Mouse (Mus musculus) retina, adult 2 months (tissue): ENCODE results near the gene Cmc1.
"Not testable (repeated sequence)": the region's sequence is repeated elsewhere in the genome, so short reads cannot be mapped to it uniquely, and the experiment has no call there.

ENCODE experiments used
- DNase-seq: peaks from one replicate; pipeline ENCODE4 v3.0.0-alpha.2; 2012; ENCODE audit warnings: low read depth, low spot score

Cmc1 gene

DNA sequence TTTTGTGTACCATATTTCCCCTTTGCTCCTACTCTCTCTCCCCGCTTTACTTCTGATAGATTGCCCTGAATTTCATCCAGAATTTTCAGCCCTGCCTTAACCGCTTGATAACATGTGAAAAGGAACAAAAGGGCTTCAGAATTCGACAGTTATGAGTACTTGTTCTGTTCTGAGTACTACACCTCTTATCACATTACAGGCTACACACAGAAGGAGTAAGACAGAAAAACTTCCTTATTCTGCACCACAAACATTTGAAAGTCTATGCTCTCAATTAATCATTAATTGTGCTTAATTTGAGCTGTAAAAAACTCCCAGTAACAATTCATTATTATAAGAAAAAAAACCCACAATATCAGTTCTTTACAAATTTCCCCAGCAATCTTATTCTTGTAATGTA, 9.6 kb downstream of the Cmc1 start:
- not testable (repeated sequence) for DNase-seq

DNA sequence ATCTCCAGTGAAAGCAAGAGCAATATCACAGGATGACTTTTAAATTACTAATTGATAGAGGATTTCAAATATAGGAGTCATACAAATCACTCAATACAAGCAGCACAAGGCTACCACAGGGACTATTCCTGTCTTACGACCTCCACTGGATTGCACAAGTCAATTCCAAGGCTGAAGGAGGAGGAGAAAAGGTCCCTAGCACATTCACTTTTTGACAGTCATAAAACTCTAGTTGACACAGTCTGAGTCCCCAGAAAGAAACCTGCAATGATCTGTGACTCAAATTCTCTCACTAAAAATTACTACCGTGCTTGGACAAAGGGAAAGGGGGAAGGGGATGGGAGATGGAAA, 39.6 kb downstream of the Cmc1 start:
- DNase-seq: no peak

DNA sequence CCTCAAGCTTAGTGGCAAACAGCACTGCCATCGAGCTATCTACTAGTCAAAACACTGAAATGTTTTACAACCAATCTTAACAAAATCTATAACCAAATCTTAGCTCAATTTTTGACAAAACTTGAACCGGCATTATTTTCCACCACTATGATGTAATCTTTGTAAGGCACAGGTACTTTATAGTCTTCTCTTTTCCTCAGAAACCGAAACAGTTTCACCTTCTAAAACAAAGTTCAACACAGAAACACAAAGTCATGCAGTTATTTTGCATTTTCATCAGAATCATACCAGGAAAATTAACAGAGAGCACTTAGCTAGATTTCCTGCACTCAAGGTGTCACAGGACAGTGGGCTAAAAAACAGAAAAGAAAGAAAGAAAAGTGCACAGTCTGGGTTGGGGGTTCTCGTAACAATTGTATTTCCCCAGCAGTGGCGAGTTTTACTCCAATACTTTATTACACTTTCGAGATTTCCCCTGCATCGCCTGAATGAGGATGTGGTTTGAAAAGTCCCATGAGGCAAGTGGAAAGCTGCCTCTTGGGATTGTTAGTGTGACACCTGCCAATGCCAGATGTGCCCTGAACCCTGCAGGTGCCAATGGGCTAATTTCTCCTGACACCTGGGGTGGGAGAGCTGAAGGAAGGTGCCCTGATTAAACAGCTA, 40.1 kb downstream of the Cmc1 start:
- DNase-seq: no peak

DNA sequence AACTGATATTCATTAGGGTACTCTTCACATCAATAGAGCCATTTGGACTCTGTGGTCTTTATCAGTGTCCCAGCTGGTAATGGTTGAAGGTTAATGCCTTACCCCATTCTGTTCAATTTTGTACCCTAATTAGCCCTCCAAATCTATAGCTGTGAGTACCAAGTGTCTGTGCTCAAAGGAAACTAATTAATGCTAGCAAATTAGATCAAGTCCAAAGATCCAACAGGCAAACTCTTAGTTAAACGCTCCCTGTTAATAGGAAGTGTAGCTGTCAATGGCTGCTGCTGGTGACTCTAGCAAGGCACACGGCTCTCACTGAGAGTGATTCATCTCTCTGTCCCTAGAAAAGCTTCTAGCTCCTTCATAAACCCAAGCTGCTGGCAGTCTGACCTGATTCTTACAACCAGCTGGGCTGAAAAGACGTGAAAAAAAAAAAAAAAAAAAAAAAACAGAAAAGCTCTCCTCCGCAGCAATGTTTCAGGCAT, 41.4 kb downstream of the Cmc1 start:
- no peak for DNase-seq

DNA sequence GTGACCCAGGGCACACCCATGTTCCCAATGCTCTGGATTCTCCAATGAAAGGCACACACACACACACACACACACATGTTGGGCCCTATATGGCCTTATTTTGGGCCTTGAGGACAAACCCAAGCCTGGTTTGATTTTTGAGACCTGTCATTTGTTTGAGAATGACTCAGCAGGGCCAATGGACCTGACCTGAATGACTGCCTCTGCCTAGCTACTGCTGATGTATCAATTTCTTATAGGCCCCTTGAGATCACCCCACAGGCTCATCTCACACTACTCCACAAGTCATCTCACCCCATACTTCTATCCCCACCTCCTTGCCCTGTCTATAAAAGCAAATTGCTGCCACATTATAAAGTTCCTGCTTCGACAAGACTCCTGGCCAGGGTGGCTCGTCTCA, 48.2 kb downstream of the Cmc1 start:
- no peak for DNase-seq

DNA sequence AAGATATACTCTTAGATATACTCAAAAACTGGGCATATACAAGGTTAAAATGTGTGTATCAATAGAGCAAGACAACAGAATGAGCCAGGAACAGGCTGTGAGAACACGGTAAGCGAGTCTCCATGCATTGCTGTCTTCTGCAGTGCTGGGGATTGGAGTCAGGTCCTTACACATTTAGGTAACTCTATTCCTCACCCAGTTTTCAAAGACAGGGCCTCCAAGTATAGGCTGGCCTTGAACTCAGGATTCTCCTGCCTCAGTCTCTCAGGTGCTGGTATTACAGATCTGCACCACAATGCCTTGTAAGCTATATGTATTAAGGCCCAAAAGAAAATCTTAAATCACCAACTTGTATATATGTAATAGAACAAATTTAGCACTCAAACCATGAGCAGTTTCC, 49.5 kb downstream of the Cmc1 start:
- no peak for DNase-seq

DNA sequence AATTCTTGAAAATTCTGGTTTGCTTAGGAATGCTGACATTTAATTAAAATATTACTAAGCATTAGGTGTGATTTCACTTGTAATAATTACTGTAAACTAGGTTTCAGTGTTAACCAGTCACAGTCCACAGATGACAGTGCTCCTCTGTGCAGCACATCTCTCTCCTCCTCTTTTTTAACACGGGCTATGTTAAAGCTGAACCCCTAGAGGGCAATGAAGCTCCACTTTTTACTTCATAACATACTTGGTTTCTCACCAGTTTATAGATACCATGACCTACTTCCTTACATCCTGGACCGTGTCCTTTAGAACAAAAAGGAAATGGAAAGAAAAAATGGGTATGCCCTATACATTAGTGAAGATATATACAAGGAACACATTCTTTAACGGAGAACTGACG, 50.6 kb downstream of the Cmc1 start:
- peak; percentile 3 for DNase-seq

DNA sequence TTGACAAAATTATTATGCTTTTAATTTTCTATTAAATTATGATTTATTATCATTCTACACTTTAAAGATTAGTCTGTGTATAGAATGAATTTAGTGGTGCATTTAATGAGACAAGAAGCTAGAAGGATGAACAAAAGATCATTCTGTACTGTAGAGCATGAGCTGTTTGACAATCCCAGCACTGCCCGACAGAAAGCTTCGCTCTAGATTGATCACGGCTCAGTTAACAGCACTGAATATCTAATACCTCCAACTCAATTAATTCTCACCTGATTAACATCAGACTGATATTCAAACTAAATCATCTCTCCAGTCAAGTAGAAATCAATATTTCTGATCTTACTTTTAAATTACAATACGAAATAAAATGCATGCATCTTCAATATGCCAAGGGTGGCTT, 66.1 kb downstream of the Cmc1 start:
- no peak for DNase-seq

DNA sequence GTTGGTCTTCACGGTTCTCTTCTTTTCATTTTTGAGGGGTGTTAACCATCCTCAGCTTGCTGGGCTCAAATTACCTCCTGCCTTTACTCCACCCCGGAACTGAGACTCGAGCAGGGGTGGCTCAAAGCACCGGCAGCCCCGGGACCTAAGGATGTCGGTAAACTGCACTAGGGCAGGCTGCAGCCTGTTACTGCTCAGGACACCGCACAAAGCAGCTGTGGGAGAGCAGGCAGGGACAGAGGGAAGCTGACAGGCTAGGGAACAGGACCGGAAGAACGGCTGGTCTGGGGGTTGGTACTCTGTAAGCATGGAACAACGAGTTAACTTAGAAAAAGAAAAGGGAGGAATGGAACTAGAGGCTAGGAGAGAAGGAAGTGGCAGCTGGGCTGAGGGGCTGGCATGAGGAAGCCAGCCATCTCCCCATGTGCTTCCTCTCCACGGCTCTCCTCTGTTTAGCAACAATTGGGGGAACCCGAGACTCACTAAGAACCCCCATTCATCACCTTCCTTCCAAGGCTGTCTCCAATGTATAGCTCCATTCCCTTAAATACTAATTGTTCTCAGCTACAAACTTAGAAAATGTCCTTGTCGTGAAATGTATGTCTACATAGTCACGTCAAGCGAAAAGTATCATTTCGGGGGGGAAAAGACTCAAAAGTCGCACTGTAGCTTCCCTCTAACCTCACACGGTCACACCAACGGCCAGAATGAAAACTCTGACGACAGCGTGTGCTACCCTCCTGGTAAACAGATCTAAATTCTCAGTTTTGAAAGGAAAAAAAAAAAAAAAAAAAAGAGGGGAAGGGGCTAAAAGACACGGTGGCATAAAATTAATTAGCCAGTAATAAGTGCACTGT, 67.2 kb downstream of the Cmc1 start:
- no peak for DNase-seq

DNA sequence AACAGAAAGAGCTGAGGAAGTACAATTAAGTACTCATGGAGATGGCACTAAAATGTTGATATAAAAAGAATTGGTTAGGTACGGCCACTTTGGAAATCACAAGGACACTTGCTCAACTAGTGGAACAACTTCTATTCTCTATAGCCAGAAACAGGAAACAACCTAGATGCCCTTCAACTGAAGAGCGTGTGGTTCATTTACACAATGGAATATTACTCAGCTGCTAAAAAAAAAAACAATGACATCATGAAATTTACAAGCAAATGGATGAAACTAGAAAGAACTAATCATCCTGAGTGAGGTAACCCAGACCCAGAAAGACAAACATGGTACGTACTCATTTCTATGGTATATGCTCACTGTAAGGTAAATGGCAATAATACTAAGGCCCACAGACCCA, 76.6 kb downstream of the Cmc1 start:
- DNase-seq: no peak

DNA sequence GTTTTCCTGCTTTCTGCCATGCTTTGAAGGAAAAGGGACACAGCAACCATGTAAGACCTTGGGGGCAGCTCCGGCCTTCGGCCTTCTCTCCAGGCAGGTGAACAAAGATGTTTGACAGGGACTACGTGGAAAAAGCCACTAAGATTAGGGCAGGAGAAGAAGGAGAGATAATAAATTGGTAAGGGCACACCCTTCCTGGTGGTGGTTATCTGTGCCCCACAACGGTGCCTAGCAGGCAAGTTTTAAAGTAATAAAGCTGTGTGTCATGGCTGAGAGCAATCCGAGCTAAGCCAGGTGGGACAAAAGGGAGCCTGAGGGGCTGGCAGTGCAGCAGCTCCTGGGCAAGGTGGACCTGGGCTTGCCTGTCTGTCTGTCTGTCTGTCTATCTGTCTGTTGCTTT, 77.9 kb downstream of the Cmc1 start:
- no peak for DNase-seq

DNA sequence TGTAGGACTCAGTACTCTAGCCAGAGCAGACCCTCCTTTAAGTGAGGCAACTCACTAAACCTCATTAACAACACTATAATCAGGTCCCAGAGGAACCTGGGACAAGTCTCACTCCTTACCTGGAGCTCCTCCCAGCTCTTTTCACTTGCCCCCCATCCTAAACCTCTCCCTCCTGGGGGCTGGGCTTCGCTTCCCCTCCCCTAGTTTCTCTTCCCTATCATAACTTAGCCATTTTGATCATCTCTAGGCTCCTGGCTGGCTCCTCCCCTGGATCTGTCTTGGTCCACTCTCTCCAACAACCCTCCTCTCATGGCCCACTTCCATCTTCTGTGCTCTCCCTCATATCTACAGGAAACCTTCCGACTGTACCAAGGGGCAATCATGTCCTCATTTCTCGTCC, 78.6 kb downstream of the Cmc1 start:
- no peak for DNase-seq

DNA sequence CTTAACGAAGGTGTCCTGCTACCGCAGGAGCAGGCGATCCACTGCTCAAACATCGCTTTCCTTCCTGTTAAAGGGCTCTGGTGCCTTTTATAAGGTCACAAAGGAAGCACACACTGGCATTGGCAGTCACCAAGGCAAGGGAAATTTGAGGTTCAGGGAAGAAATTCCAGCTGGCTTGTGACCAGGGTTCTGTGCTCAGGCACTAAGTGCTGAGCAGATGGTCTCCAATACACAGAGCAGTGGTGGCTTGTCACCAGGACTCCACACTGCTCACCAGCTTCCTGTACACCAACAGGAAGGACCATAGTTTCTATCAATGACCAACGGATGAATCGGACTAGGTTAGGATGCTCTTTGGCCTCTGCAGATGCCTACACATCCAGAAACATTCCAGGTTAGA, 79.5 kb downstream of the Cmc1 start:
- no peak for DNase-seq

DNA sequence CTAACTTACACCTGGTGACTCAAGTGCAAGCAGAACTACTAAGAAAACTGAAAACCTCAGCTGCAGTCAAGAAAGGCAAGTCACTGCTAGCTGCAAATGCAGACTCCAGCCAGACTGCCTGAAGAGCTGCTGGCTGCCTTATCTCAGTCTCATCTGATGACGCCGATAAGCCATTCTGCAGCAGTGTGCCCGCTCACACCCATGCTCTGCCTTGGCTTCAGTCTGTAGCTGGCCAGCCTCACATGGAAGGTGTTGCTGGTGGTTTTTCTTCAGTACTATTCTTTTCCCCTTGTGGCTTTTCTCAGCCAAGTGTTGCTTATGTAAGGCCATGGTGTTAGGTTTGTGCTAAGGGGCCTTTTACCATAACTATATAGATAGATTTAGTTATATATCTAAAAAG, 90.9 kb downstream of the Cmc1 start:
- DNase-seq: no peak

DNA sequence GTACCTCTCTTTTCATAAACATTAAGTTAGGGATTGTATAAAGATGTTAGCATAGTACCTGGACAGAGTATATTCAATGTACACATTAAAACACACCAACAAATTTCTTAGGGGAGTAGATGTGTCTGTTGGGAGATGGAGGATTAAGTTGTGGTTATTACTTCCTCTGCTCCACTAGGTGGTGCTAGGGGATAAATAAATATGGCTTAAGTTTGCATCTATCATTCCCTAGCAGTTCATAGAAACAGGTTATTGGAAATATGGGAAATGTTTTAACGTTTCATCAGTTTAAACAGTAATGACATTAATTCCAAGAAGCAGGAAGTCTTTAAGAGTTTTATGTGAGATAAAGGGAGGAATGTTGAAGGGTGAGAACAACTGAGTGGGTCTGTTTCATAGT, 96.7 kb downstream of the Cmc1 start:
- DNase-seq: peak; percentile 22

DNA sequence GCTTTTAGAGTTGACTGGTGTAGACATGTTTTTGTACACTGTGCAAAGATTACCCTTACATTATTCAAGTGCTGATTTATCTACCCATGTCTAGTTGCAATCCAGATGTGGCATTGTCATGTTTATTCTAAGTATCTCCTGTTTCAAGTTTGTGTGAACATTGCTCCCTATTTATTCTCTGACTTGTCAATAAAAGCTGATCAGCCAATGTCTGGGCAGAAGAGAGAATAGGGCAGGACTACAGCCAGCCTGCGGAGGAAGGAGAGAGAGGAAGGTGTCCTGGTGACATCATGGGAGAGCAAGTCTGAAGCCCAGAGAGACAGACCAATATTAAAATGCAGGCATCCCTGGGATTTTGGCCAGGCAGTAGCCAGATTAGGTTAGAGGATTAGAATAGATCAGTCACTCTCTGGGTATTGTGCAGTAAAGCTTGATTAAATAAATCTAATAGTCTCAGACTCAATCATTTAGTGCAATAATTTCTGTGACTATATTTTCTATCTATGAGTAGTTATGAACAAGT, 104.9 kb downstream of the Cmc1 start:
- no peak for DNase-seq

DNA sequence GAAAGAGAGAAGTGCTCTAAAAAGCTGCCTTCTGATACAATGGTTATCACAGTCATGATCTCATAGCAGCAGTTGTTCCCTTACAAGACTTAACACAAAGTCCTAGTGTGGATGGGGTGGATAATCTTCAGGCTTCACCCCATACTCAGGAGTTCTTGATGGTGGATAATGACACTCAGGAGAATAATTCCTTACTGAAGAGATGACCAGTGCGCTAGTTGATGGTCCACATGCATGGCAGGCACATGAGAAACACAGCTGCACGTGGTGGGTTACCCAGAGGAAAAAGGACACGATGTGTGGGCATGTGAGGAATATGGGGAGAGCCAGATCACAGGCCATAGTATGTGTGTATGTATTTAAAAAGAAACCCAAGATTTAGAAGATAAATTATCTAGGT, 106.4 kb downstream of the Cmc1 start:
- DNase-seq: no peak

DNA sequence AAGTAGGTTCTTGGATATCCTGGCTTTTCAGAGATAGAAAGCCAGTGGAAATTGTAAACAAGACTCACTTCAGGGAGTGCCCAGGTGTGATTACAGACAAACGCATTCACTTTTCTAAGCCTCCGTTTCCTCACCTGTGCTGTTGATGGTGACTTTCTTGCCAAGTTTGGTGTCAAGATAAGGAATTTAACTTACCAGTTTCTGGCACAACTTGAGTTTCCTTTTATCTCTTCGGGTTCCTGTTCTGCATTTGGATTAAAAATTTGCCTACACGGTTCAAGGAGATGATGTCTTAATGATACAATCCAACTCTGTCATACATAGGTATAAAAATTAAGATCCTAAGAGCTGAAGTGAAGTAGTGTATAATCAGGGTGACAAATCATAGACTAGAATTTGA, 107.2 kb downstream of the Cmc1 start:
- no peak for DNase-seq

DNA sequence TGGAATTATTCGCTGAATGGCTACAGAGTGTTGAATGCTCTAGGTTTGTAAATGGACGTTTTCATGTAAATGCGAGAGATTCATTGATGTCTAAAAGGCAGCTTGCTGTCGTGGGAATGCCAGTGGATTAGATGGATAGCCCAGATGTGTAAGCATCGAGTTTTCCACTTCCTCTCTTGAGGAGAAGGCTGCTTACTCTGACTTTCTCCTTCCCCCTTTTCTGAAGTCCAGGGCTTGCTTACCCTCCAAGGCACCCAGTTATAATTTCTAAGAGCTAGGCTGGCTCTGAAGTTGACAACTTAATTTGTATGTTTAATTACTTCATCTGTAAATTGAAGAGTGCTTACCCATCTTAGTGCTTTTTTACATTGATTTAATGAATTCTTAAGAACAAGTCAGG, 108.3 kb downstream of the Cmc1 start:
- DNase-seq: no peak

DNA sequence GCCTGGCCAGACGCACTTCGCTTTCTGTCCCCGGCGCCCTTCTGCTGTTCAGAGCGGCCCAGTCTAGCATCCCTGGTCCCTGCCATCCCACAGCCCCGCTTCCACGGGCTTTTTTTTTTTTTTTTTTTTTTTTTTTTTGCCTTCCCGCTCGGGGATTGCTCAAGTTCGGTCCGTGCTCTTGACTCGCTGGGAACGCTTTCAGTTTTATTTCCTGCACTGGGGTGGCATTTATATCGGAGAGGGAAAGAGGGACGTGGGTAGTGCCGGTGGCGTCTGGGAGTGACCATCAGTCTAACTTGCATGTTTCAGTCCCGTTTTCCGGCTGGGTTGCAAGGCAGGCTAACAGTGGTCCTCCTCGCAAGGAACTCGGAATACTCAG, 109.0 kb downstream of the Cmc1 start:
- no peak for DNase-seq

DNA sequence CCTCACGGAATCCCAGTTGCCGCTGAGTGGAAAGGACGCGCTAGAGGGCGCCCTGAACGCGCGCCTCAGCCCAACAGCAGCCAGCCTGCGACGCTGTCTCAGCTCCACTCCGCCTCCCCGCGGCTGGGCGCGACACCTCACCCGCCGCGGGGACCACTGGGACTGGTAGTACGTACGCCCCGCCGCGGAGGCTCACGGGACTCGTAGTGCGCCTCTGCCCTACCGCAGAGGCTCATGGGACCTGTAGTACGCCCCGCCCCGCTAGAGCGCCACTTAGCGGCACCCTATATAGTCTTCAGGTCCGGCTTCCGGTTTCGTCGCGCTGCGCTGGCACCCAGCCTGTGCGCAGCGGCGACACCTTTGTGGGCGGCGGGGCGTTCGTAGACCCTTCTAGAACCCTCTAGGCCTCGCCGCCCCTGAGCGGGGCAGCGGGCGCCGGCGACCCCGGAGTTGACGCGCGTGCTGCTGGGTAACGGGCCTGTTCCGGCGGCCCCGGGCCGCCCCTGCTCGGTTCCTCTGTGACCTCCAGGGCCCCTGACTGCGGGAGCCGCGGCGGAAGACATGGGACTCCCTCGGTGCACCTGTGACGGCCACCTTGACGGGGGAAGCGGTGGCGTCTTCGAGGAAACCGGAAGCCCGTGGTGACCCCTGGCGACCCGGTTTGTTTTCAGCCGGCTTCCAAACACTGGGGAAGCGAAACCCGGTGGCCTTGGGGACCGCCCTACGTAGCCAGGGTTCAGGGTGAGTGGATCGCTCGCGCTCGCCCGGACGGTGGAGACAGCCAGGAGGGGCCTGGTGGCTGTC, 109.6 kb downstream of the Cmc1 start, which contains the start of gene Azi2:
Gene Azi2 (plus strand): TSS at position 282 of the 804 bp plus-strand sequence.
- peak; percentile 96 for DNase-seq

DNA sequence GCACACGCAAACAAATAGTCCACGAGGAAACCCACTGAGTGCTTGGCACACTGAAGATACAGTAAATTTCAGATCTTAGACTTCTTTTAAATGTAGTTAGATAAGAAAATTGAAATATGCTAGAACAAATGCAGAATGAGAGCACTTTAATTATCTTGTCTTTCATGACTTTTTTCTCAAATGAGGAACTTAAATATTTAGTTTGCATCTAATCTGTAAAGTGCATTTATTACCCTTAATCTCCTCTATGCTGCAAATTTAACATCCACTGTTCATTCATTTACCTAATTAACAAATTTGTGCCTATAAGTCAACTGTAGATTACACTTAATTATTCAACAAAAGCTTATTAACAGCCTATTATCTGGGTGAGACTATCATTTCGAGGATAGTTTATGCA, 115.0 kb downstream of the Cmc1 start:
- no peak for DNase-seq
